Mouse (Mus musculus): ENCODE data around the gene Ppp2r5b. TPM values are rescaled to one million over a fixed set of nuclear protein-coding genes. Genes with fewer than 3 reads are reported as not detected.

The Ppp2r5b gene
- polyA plus RNA-seq, 1 experiment = 41.3 TPM

Other genes starting within 250 kb of the Ppp2r5b start
- not detected in 2 replicates for gene Slc22a20, start 249.7 kb downstream of the Ppp2r5b start, polyA plus RNA-seq (2012; ENCODE audit: insufficient read depth, insufficient read length, missing spikeins)
- gene Capn1, start 220.0 kb downstream of the Ppp2r5b start, polyA plus RNA-seq (2012; ENCODE audit: insufficient read depth, insufficient read length, missing spikeins) = 14.2 and 15.9 TPM in 2 replicates
- gene Syvn1, start 189.3 kb downstream of the Ppp2r5b start, polyA plus RNA-seq (2012; ENCODE audit: insufficient read depth, insufficient read length, missing spikeins) = 14.8 and 17.4 TPM in 2 replicates
- gene Mrpl49, start 178.1 kb downstream of the Ppp2r5b start, polyA plus RNA-seq (2012; ENCODE audit: insufficient read depth, insufficient read length, missing spikeins) = 53.6 and 56.4 TPM in 2 replicates
- 701 and 753 TPM in 2 replicates for gene Fau, start 178.0 kb downstream of the Ppp2r5b start, polyA plus RNA-seq (2012; ENCODE audit: insufficient read depth, insufficient read length, missing spikeins)
- gene Znhit2, start 174.7 kb downstream of the Ppp2r5b start, polyA plus RNA-seq (2012; ENCODE audit: insufficient read depth, insufficient read length, missing spikeins) = 9.8 and 11.3 TPM in 2 replicates
- gene Tm7sf2, start 167.5 kb downstream of the Ppp2r5b start, polyA plus RNA-seq (2012; ENCODE audit: insufficient read depth, insufficient read length, missing spikeins) = 7.3 and 15.5 TPM in 2 replicates
- 25.0 and 25.8 TPM in 2 replicates for gene Vps51, start 158.6 kb downstream of the Ppp2r5b start, polyA plus RNA-seq (2012; ENCODE audit: insufficient read depth, insufficient read length, missing spikeins)
- not detected in 2 replicates for gene Tmem262, start 155.8 kb downstream of the Ppp2r5b start, polyA plus RNA-seq (2012; ENCODE audit: insufficient read depth, insufficient read length, missing spikeins)
- not detected in 2 replicates for gene Gm28374, start 153.6 kb downstream of the Ppp2r5b start, polyA plus RNA-seq (2012; ENCODE audit: insufficient read depth, insufficient read length, missing spikeins)
- gene Zfpl1, start 150.9 kb downstream of the Ppp2r5b start, polyA plus RNA-seq (2012; ENCODE audit: insufficient read depth, insufficient read length, missing spikeins) = 14.0 and 20.5 TPM in 2 replicates
- not detected in 2 replicates for gene Cdca5, start 150.9 kb downstream of the Ppp2r5b start, polyA plus RNA-seq (2012; ENCODE audit: insufficient read depth, insufficient read length, missing spikeins)
- gene AC131692.1, start 141.5 kb downstream of the Ppp2r5b start, polyA plus RNA-seq (2012; ENCODE audit: insufficient read depth, insufficient read length, missing spikeins) = not detected in 2 replicates
- not detected in 2 replicates for gene Naaladl1, start 130.1 kb downstream of the Ppp2r5b start, polyA plus RNA-seq (2012; ENCODE audit: insufficient read depth, insufficient read length, missing spikeins)
- gene Sac3d1, start 117.2 kb downstream of the Ppp2r5b start, polyA plus RNA-seq (2012; ENCODE audit: insufficient read depth, insufficient read length, missing spikeins) = 5.7 and 6.8 TPM in 2 replicates
- 13.3 and 13.6 TPM in 2 replicates for gene Snx15, start 107.6 kb downstream of the Ppp2r5b start, polyA plus RNA-seq (2012; ENCODE audit: insufficient read depth, insufficient read length, missing spikeins)
- 1.2 TPM in 1 of 2 replicates, not detected in the other for gene Batf2, start 94.9 kb downstream of the Ppp2r5b start, polyA plus RNA-seq (2012; ENCODE audit: insufficient read depth, insufficient read length, missing spikeins)
- 45.8 and 62.3 TPM in 2 replicates for gene Arl2, start 94.3 kb downstream of the Ppp2r5b start, polyA plus RNA-seq (2012; ENCODE audit: insufficient read depth, insufficient read length, missing spikeins)
- not detected in 2 replicates for gene Majin, start 51.5 kb downstream of the Ppp2r5b start, polyA plus RNA-seq (2012; ENCODE audit: insufficient read depth, insufficient read length, missing spikeins)
- gene Gpha2, start 9.5 kb downstream of the Ppp2r5b start, polyA plus RNA-seq (2012; ENCODE audit: insufficient read depth, insufficient read length, missing spikeins) = not detected in 2 replicates
- gene Atg2a, start 5.8 kb upstream of the Ppp2r5b start, polyA plus RNA-seq (2012; ENCODE audit: insufficient read depth, insufficient read length, missing spikeins) = 9.6 and 9.9 TPM in 2 replicates
- 39.6 and 42.8 TPM in 2 replicates for gene Ehd1, start 40.9 kb upstream of the Ppp2r5b start, polyA plus RNA-seq (2012; ENCODE audit: insufficient read depth, insufficient read length, missing spikeins)
- gene Cdc42bpg, start 70.6 kb upstream of the Ppp2r5b start, polyA plus RNA-seq (2012; ENCODE audit: insufficient read depth, insufficient read length, missing spikeins) = 2.5 and 2.8 TPM in 2 replicates
- gene Men1, start 99.1 kb upstream of the Ppp2r5b start, polyA plus RNA-seq (2012; ENCODE audit: insufficient read depth, insufficient read length, missing spikeins) = 13.9 and 22.2 TPM in 2 replicates
- 7.9 and 14.0 TPM in 2 replicates for gene Map4k2, start 105.3 kb upstream of the Ppp2r5b start, polyA plus RNA-seq (2012; ENCODE audit: insufficient read depth, insufficient read length, missing spikeins)
- gene Sf1, start 127.8 kb upstream of the Ppp2r5b start, polyA plus RNA-seq (2012; ENCODE audit: insufficient read depth, insufficient read length, missing spikeins) = 47.9 and 56.8 TPM in 2 replicates
- 28.7 and 48.3 TPM in 2 replicates for gene Pygm, start 148.5 kb upstream of the Ppp2r5b start, polyA plus RNA-seq (2012; ENCODE audit: insufficient read depth, insufficient read length, missing spikeins)
- gene Rasgrp2, start 163.5 kb upstream of the Ppp2r5b start, polyA plus RNA-seq (2012; ENCODE audit: insufficient read depth, insufficient read length, missing spikeins) = 38.9 and 50.2 TPM in 2 replicates
- gene Nrxn2, start 182.9 kb upstream of the Ppp2r5b start, polyA plus RNA-seq (2012; ENCODE audit: insufficient read depth, insufficient read length, missing spikeins) = 1.1 and 2.3 TPM in 2 replicates

Measured in brown adipose tissue, adult 24 weeks (tissue).